Mouse (Mus musculus) gastrocnemius, adult 18-20 months (tissue): Measurements from ENCODE around the gene Cldn14. TPM values are rescaled to one million over a fixed set of nuclear protein-coding genes. Genes with fewer than 3 reads are reported as not detected.

Source experiments
- DNase-seq: peaks from one replicate; pipeline ENCODE4 v3.0.0; 2021; ENCODE audit warnings: low spot score
- total RNA-seq, 2 experiments: library from RNA; stranded (reverse); gene quantifications; 2 replicates each; pipeline ENCODE4 v1.2.3; 2021

Cldn14 gene
- total RNA-seq, 2 experiments from 2014 or later, result not detected

- no peak for DNase-seq
These were observed 51.7 kb downstream of the Cldn14 start for GRCm38 (mm10) chr16:93956986-93957385.

GRCm38 (mm10) chr16:93947396-93947795, 61.2 kb downstream of the Cldn14 start:
- DNase-seq, result no peak

- no peak for DNase-seq
These were observed 64.3 kb downstream of the Cldn14 start for GRCm38 (mm10) chr16:93944301-93944700.

GRCm38 (mm10) chr16:93942796-93943502, 65.7 kb downstream of the Cldn14 start:
- DNase-seq, result no peak

GRCm38 (mm10) chr16:93941781-93942567, 66.7 kb downstream of the Cldn14 start:
- DNase-seq, result no peak

GRCm38 (mm10) chr16:93939961-93940360, 68.7 kb downstream of the Cldn14 start:
- DNase-seq, result no peak

GRCm38 (mm10) chr16:93938400-93938846, 70.2 kb downstream of the Cldn14 start:
- DNase-seq, result peak; percentile 48

GRCm38 (mm10) chr16:93935009-93935408, 73.6 kb downstream of the Cldn14 start:
- no peak for DNase-seq

GRCm38 (mm10) chr16:93934588-93934987, 74.0 kb downstream of the Cldn14 start:
- DNase-seq, result no peak

- peak; percentile 32 for DNase-seq
These were observed 76.2 kb downstream of the Cldn14 start for GRCm38 (mm10) chr16:93932185-93933168.

- no peak for DNase-seq
These were observed 79.1 kb downstream of the Cldn14 start for GRCm38 (mm10) chr16:93929370-93930032.

GRCm38 (mm10) chr16:93925684-93926247, 82.9 kb downstream of the Cldn14 start:
- no peak for DNase-seq

GRCm38 (mm10) chr16:93923788-93924187, 84.8 kb downstream of the Cldn14 start:
- no peak for DNase-seq

- no peak for DNase-seq
These were observed 85.7 kb downstream of the Cldn14 start for GRCm38 (mm10) chr16:93922835-93923389.

GRCm38 (mm10) chr16:93920673-93921072, 88.0 kb downstream of the Cldn14 start:
- no peak for DNase-seq

GRCm38 (mm10) chr16:93919189-93919588, 89.4 kb downstream of the Cldn14 start:
- no peak for DNase-seq

GRCm38 (mm10) chr16:93918679-93919060, 90.0 kb downstream of the Cldn14 start:
- no peak for DNase-seq

GRCm38 (mm10) chr16:93917712-93918678, 90.6 kb downstream of the Cldn14 start:
- DNase-seq, result peak; percentile 75

- peak; percentile 15 for DNase-seq
These were observed 93.2 kb downstream of the Cldn14 start for GRCm38 (mm10) chr16:93915338-93915849.
